Mouse (Mus musculus) adipocyte (in vitro differentiated cells): ENCODE measurements around the gene Manf.
A peak's percentile ranks its signal among the peaks of the same experiment; 100 is the strongest.

Source experiments
- DNase-seq: peaks from one replicate; pipeline ENCODE4 v3.0.0-alpha.2; 2016; ENCODE audit warnings: low spot score

Manf gene

DNA sequence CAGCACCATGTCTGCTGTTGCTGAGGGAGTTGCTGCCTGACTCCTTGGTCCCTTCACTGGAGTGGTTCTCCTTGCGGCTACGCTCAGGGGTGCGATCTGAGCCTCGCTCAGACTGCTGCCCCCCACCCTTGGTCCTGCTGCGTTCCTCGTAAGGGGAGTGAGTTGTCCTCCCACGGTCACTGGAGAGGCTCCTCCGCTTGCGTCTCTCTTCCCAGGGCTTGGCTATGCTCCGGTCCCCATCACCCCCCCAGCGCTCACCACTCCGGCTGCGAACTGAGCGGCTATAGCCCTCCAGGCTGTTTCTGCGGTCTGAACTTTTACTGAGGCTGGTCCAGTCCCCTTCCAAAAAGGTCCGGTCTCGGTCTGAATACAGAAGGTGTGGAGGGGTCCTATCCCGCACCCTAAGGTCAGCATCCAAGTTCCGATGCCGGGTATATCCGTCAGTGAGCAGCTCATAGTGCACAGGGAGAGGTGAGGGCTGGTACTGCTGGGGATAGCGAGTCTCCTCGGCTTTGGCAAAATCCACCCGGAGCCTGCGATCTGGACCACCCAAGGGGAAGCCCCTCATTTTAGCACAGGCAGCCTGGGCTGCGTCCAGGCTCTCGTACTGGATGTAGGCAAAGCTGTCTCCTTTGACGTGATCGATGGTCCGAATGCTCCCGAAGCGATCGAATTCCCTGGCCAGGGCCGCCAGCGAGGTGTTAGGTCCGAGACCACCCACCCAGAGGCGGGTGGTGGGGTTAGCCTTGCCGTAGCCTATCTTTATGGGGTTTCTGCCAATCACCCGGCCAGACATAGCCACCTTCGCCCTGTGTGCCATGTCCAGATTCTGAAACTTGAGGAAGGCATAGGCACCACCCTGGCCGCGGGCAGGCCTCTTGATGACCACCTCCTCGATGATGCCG lies 6.5 kb downstream of the Manf start:
- DNase-seq, result no peak

DNA sequence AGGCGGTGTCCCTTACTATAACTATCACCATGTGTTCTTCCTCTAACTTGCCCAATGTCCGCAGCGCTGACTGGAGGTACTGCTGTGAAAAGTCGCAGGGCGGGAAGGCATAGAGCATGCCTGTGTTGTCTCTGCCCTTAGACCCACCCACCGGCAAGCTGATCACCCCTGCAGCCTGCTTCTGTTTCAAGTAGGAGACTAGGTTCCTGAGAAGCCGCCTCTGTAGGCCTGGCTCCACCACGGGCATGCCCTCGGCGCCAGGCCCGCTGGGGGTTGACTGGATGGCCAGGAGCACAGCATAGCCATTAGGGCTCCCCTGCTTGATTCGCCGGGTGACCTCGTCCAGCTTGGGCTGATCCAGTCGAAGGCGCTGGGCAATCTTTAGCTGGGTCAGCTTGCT lies 7.5 kb downstream of the Manf start:
- no peak for DNase-seq

- no peak for DNase-seq
Measured at GRCm38 (mm10) chr9:106883085-106883484, 8.7 kb downstream of the Manf start.

DNA sequence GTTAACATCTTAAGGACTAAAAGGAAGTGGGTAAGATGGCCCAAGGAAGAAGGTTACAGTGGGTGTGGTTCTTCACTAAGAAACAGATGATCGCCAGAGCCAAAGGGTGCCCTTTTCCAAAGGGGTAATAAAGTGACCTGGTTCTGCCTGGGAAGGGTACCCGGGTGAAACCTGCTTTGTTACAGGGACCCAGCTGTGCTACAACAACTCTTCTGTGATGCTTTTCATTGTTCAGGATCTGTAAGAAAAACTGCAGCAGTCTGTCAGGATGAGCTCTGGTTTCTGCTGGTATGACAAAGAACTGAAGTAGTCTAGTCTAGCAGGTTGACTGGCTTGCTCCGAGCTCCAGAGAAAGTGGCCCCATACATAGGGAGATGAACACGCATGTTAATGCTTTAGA lies 9.6 kb downstream of the Manf start:
- DNase-seq, result no peak

DNA sequence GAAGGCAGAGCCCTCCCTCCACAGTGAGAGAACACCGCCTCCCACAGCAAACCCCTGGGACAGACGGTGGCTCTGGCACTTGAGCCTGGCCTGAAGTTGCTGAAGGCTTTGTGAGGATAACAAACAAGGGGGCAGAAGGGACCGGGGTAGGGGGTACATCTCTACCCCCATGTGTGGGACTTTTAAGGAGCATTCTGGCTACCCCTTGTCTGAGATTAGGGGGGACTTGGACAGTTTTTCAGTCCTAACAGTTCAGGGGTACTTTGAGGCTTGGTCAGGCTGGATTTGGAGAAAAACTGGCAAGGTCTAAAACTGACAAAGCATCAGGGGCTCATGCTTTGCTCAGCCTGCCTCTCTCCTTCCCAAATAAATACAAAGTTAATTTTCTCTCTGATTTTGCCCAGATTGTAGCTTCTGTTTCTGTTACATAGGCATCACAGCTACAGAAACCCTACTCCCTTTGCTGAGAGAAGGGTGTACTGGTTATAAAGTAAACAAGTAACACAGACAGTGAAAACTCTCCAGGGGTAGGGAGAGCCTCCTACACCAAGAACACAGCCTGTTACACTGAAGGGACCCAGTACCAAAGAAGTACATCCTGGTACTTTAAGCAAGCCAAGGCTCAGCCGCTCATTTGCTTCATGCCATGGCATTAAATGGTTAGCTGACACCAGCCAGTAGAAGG lies 10.6 kb downstream of the Manf start:
- peak; percentile 33 for DNase-seq

GRCm38 (mm10) chr9:106879471-106879870 lies 12.3 kb downstream of the Manf start:
- peak; percentile 7 for DNase-seq

- DNase-seq, result no peak
Measured at GRCm38 (mm10) chr9:106876666-106877065, 15.1 kb downstream of the Manf start.

- DNase-seq, result no peak
Measured at GRCm38 (mm10) chr9:106874216-106874615, 17.6 kb downstream of the Manf start.

- DNase-seq, result no peak
Measured at GRCm38 (mm10) chr9:106858036-106858435, 33.7 kb downstream of the Manf start.

- no peak for DNase-seq
Measured at GRCm38 (mm10) chr9:106856664-106857063, 35.1 kb downstream of the Manf start.

DNA sequence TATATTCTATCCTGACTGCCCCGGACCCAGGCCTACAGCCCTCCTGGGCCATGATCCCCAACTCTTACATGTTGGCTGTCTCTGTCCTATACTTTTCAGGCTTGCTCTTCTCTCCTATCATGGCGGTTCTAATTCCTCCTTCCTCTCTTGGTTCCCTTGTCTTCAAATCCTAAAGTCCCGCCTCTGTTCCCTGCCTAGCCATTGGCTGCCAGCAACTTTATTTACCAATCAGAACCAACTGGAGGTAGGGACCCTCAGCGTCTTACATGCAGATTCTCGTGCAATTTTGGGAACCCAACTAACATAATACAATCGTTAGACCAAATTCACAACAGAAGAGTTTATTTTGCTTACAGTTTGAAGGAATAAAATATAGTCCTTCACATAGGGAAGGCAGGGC lies 49.0 kb downstream of the Manf start:
- DNase-seq, result no peak

- DNase-seq, result no peak
Measured at GRCm38 (mm10) chr9:106840569-106840968, 51.2 kb downstream of the Manf start.

GRCm38 (mm10) chr9:106822381-106823104 lies 69.2 kb downstream of the Manf start:
- peak; percentile 85 for DNase-seq

- peak; percentile 98 for DNase-seq
Measured at GRCm38 (mm10) chr9:106821618-106822380, 70.0 kb downstream of the Manf start, which contains the start of gene Dcaf1. TSS of gene Dcaf1 (plus strand) at chr9:106821874.

DNA sequence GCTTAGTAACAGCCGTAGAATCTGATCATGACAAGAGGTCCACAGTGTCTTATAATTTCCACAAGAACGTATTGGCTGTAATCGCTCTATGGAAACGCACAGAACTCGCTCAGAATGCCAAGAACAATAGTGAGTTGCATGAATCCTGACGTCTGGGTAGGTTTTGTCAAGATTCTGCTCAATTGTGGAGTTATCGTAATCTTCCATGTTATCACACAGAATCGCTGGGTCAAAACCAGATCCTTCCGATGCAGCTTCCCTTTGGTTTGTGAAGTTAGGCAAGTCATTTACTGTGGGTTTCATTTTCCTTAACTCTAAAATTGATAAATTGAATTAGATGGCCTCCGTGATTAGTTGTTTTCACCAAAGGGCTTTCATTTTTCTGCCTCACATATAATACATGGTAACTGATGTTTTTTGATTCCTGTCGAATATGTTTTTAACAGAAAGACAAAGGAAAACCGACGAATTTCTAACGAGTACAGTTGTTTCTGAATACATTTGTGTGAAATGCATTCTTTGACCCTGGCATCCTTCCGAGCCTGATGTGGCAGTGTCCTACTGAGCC lies 70.6 kb downstream of the Manf start:
- DNase-seq, result no peak

- no peak for DNase-seq
Measured at GRCm38 (mm10) chr9:106819201-106819600, 72.6 kb downstream of the Manf start.

GRCm38 (mm10) chr9:106818191-106818590 lies 73.6 kb downstream of the Manf start:
- DNase-seq, result no peak

- no peak for DNase-seq
Measured at GRCm38 (mm10) chr9:106806503-106806902, 85.3 kb downstream of the Manf start.

DNA sequence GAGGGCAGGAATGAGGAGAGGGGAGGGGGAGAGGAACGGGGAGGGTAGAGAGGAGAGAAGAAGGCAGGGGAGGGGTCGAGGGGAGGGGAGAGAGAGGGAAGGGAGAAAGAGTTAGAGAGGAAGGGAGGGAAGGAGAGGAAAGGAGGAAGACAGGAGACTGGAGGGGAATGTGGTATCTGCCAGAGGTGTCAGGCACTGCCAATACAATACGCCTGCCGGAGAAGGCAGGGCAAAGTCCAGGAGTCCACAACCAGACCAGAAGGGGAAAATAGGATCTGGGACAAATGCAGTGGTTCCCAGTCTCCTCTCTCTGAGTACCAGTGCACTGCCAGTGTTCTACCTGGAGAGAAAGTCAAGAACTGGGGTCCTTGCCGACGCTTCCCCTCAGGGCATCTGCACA lies 100.9 kb downstream of the Manf start:
- no peak for DNase-seq

- DNase-seq, result no peak
Measured at GRCm38 (mm10) chr9:106789363-106789762, 102.4 kb downstream of the Manf start.

DNA sequence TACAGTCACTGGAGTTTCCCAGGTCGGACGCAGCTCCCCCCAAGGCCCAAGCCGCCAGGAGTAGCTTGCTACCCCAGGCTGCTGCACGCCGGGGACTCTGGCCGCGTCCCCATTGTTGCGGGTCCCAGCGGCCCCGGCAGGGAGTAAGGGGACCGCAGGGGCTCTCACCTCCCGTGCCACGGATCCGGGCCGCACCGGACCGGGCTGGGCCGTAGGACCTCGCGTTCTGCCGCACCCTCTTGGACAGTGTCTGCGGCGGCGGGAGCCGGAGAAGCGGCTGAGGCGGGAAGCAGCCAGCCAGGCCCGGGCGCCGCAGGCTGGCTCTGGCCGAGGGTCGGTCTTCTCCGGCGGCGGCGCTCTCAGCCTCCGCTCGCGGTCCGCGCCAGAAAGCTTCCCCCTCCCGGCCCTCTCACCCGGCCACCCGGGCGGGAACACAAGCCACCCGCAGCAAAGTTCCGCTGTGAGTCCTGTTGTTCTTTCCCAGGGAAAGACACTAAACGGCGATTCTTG lies 102.9 kb downstream of the Manf start, which contains the start of gene Rad54l2:
TSS of gene Rad54l2 (minus strand) at position 383 of the 510 bp plus-strand sequence.
- DNase-seq, result peak; percentile 79
